Mouse (Mus musculus): ENCODE data around the gene Mylk3. TPM values are rescaled to one million over a fixed set of nuclear protein-coding genes. Genes with fewer than 3 reads are reported as not detected.

Gene Mylk3
- polyA plus RNA-seq, 1 experiment, result 2.8 TPM

DNA sequence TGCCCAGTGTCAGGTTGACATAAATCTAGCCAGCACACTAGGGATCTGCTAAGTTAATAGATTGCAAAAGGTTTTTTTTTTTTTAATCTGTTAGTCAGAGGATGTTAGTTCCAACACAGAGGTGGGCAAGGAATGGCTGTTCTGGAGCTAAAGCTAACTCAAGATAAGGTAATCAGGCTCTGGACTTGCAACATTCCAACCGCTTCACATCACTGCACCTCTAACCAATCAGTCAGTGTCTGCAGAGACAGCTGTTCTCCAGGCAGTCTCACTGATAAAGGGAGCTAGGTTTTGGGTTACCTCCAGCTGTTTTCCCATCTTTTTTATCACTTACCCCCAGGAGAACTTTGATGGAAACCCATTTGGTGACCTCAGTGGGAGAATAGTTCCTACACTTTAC, 5.3 kb upstream of the Mylk3 start:
- no peak for DNase-seq (ENCODE audit: extremely low spot score in 1 of 2, low spot score in 1 of 2)

DNA sequence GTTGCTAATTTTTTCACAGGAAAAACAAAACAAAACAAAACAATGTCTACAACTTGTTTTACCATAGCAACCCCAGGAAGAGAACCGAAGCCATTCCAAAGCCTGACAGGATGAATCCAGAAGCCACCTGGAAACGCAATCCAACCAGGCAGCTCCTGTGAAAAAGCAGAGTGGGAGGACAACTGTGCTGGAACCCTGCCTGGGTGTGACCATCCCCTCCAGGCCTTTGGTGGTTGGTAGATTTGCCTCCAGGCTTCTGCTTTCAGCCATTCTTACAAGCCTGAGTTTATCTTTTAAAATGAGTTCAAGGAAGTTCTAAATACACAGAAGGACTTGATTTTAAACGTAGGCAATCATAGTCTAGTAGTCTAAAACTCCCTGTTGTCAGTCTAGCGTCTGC, 4.2 kb downstream of the Mylk3 start:
- DNase-seq (ENCODE audit: extremely low spot score in 1 of 2, low spot score in 1 of 2), result peak in 1 of 2 experiments; percentile 36

DNA sequence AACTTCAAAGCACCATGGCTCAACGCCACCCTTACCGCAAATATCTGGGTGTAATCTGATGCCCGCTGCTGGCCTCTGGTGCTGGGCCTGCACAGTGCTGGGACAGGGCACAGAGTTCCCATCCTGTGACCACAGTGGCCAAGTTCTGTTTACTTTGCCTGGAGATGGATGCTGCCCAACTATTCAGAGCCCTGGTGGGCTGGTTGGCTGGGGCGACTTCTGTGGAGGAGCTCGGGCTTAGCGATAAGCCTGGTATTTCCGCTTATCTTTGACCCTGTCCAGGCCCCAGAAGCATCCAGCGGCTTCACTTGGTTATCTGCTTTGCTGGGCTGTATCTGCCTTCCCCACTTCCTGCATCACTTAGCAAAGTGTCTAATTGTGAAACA, 5.3 kb downstream of the Mylk3 start:
- no peak for DNase-seq (ENCODE audit: extremely low spot score in 1 of 2, low spot score in 1 of 2)

DNA sequence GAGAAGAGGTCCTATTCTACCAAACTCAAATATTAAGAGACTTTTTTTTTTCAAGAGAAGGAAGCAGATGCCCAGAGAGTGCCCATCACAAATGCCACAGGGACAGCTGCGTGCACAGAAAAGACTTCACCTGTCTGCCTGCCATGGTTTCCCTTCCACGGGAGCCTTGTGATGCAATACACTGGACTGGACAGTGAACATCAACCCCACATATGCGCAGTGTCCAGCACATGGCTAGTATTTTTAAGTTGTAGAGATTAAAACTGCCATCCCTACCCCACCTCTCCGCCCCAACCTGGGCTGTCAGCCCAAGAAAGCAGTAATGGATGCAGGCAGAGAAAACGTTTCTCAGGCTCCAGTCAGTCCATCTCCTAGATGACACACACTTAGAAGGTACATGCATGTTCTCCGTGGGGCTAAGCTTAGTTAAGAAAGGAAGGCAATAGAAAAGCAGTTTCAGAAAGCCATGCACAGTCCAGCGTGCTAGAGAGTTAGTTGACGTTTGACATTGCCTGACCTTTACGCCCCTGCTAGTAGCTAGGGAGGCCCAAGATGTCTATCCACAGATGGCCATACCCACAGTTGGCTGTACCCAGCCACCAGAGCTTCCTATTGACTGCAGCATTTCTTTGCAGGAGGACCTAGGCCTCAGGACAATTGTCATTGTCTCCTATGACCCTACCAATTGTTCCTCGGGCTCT, 5.9 kb downstream of the Mylk3 start:
- no peak for DNase-seq (ENCODE audit: extremely low spot score in 1 of 2, low spot score in 1 of 2)

DNA sequence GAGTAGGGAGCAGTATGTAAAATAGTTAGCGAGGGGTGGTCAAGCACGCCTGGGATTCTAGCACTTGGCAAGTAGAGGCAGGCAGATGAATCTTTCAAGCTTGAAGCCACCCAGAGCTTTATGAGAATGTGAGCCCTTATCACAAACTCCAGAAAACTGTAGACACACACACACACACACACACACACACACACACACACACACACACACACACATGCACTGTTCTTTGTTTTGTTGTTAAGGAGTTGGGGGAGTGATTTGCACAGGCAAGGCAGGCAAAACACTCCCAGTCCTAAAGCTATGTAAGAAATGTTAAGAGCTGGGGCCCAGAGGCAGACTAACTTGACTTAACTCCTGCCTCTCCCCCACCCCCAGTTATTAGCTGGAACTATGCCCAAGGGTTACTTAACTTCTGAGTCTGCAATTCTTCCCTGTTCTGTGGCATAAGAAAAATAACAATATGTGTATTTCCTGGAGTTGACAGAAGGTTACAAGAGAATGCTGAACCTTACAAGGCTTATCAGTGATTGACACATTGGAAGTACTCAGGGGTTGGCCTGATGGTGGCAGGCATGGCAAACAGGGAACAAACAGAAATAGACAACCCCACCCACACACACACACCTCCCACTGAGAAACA, 6.9 kb downstream of the Mylk3 start:
- DNase-seq (ENCODE audit: extremely low spot score in 1 of 2, low spot score in 1 of 2), result peak in 1 of 2 experiments; percentile 34

DNA sequence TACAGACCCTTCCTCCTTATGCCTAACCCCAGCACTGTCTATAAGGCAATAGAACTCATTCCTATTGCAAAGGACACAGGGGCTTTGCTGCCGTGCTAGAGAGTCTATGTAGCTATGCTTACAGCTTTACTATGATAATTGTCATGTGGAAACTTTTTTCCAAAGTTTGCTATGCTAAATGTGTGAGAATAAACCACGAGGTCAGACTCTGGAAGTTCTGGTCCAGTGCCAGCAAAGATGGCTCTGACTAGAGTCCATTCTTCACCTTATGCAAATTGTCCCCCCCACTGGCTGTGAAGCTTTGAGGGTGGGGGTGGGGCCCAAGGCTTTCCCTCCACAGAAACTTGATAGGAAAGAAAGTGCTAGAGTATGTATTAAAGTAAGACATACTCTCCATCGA, 9.6 kb downstream of the Mylk3 start:
- DNase-seq (ENCODE audit: extremely low spot score in 1 of 2, low spot score in 1 of 2), result no peak

DNA sequence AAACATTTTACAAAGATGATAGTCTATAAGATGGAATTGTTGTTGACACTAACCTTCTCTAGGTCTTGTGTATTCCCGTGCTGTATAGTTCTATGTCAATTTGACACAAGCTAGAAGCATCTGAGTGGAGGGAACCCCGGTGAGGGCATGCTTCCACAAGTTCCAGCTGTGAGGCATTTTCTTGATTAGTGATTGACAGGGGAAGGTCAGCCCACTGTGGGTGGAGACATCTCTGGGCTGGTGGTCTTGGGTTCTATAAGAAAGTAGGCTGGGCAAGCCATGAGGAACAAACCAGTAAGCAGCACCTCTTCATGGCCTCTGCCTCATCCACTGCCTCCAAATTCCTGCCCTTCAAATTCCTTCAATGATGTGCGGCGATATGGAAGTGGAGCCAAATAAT, 11.9 kb downstream of the Mylk3 start:
- DNase-seq (ENCODE audit: extremely low spot score in 1 of 2, low spot score in 1 of 2), result no peak

DNA sequence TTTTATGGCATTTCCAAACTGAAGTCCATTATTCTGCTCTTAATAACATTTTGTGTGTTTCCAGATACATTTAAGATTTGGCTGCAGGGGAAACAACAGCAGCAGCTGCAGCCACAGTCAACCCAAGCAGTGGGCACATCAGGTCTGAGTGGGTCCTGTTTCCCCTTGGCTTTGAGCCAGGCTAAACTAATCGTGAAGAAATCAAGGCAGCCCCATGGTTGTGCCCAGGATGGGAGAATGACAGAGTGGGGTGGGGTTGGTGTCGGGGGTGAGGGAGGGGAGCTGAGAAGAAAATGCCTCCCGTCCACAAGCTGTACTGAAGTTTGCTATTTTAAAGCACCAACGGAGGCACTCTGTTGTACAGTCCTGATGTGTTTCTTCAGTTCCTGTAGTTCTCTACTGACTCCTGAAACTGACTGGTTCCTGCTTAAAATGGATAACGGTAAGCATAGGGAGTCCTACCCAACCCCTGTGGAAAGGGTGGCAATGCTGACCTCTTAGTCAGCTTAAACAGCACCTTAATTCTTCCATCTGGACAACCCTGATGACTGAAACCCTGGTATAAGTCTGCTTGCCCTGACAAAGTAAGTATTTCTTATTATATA, 12.6 kb downstream of the Mylk3 start:
- DNase-seq (ENCODE audit: extremely low spot score in 1 of 2, low spot score in 1 of 2), result no peak

DNA sequence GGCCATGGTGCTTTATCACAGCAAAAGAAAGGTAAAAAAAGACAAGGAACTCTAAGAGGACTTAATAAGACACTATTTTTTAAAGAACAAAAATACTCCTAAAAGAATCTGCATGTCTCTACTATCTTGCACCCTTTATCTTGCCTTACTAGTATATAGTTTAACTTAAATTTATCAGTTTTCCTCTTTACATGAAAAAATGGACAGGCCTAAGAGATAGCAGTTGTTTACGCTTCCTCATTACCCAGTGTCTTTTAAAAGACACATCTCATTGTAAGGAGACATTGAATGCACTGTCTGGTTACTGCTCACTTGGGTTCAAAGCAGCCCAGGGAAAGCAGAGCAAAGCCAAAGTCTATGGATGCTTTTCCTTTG, 13.7 kb downstream of the Mylk3 start:
- DNase-seq (ENCODE audit: extremely low spot score in 1 of 2, low spot score in 1 of 2), result no peak

DNA sequence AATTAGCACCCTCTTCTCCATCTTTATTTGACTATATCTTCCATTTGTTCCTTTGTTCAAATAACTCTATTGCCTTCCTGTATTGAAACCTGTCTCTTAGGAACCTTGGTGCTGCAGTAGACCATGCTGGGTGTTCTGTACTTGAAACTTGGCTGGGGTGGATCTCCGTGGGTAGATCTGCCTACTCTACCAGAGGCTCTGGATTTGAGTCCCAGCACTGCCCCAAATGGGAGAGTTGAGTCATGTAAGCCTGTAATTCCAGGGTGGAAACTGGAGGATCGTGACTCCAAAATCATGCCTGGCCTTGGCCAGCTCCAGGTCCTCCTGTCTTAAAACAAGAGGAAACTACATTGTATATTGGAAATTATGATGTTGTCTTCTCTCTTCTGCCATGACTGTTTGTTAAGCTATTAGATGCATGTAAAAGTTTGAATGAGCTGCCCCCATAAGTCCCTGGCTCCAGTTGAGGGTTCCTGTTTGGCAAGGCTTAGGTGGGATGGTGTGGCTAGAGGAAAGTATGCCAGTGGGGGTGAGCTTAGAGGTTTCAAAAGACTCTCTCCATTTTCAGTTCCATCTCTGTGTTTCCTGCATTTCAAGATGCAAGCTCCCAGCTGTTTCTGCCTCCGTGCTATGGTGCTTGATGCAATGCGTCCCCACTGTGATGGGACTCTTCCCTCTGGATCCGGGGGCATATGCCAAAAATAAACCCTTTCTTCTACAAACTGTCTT, 14.2 kb downstream of the Mylk3 start:
- peak in 1 of 2 experiments; percentile 43 for DNase-seq (ENCODE audit: extremely low spot score in 1 of 2, low spot score in 1 of 2)

DNA sequence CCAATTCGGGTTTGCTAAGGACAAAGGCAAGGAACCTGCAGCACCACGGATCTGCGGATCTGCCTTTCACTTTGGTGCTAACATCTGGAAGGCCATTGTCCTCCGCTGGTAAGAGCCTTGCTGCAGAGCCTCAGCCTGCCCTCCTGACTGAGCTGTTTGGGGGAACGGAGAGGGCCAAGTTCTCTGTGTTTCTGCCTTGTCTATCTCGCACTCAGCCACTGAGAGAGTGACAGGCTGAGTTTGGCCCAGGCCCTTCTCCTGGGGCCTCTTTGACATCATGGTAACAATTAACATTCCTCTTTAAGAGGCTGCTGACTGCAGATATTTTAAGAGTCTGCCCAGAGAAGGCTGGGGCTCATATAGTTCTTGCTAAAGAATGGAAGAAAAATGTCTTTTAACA, 21.0 kb downstream of the Mylk3 start:
- DNase-seq (ENCODE audit: extremely low spot score in 1 of 2, low spot score in 1 of 2), result no peak

DNA sequence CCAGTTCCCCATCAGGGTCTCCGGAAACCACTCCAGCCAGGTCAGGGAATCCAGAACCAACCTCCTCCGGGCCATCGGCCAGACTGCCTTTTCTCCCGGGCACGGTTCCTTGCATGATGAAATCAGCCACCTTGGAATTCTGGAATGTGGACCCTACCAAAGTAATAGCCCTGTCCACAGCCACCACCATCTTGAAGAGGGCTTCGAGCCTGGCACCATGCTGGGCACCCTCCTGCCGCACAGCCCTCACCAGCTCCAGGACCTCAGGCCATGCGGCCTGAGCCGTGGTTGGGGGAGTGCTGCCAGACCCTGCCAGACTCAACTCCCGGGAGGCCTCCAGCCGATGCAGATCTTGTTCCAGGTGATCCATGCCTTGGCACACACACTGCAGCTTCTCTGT, 21.5 kb downstream of the Mylk3 start:
- DNase-seq (ENCODE audit: extremely low spot score in 1 of 2, low spot score in 1 of 2), result no peak

DNA sequence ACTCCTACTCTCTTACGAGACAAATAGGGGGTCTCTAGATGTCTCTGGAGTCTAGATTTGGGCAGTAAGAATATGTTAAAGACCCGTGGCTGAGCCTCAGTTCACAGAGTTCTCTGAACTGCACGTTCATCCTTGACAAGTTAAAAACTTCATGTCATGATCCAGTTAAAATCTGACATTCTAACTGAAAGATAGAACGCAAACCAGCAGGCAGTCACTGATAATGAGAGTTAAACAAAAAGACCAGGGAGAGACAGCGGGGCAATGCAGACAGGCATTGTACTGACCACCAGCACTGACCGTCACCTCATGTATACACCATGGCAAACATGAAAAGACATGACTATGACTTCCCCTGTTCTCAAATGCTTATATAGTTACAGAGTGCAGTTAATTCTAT, 22.7 kb downstream of the Mylk3 start:
- DNase-seq (ENCODE audit: extremely low spot score in 1 of 2, low spot score in 1 of 2), result no peak

DNA sequence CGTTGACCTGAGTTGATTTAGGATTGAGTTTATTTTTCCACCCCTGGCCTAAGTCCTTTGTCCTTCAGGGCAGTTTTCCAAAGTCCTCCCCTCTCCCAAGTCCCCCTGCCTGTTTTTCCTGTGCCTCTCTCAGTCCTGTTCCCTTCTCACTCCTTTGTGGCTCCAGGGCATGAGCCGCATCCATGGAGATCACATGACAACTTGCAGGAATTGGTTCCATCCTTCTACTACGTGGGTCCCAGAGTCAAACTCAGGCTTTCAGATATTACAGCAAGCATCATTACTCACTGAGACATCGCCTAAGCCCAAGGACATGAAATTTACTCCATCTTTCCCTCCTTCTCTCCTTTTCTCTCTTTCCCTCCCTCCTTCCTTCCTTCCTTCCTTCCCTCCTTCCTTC, 23.9 kb downstream of the Mylk3 start:
- DNase-seq (ENCODE audit: extremely low spot score in 1 of 2, low spot score in 1 of 2), result no peak

DNA sequence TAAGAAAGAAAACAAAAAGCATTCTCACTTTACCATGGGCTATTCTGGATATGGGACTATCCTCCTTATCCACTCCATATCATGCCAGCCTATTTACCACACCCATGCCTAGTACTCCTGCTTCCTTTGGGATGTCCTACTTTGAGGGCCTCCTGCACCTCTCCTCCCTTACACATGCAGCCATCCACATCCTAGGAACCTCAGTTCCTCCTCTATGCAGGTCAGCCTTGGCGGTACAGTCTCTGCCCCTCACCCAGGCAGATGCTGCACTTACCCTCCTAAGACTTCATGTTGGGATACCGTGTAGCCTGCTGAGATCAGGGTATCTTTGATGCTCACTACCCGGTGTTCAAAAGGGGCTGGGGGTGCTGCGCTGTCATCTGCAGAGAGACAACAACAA, 32.9 kb downstream of the Mylk3 start:
- DNase-seq (ENCODE audit: extremely low spot score in 1 of 2, low spot score in 1 of 2), result no peak

DNA sequence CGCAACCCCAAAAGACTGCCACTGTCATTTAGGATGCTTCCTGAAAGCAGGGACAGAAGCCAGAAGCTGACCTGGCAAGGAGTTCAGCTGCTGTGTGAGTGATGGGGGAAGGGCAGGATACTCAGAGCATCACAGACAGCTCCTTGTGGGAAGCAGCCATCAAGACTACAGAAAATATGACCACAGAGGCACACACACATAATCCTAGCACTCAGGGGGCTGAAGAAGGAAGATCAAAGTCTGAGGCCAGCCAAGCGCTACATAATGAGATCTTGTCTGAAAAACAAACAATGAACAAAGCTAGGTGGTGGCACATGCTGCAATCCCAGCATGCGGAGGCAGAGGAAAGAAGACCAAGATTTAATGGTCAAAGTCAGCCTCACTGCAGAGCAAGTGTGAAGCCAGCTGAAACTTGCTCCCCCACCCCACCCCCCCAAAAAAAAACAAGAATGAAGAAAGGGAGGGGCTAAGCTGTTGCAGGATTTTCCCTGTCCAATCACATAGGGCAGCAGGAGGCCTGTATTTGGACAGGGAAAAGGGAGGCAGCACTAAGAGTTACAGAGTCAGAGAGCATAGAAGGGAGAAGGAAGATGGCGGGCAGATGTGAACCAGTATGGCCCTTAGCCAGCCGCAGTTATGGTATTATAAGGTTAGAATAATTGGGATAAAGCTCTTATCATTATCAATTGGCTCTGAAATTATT, 46.1 kb downstream of the Mylk3 start:
- no peak for DNase-seq (ENCODE audit: extremely low spot score in 1 of 2, low spot score in 1 of 2)

DNA sequence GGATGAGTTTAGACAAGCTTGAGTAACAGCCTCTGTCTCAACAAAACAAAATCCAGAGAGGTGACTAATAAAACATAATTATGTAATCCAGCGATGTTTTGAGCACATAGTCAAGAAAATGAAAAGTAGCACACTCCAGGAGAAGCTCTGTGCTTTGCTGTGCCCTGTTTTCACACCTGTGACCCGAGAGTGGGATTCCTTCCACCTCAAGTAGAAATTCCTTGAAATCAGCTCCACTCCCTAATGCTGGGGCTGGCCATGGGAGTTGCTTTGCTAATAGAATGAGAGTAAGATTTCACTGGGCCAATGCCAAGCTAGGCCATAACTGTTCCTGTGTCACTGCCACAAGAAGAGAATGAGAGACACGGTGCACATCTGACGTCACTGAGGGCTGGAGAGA, 48.5 kb downstream of the Mylk3 start:
- no peak for DNase-seq (ENCODE audit: extremely low spot score in 1 of 2, low spot score in 1 of 2)

DNA sequence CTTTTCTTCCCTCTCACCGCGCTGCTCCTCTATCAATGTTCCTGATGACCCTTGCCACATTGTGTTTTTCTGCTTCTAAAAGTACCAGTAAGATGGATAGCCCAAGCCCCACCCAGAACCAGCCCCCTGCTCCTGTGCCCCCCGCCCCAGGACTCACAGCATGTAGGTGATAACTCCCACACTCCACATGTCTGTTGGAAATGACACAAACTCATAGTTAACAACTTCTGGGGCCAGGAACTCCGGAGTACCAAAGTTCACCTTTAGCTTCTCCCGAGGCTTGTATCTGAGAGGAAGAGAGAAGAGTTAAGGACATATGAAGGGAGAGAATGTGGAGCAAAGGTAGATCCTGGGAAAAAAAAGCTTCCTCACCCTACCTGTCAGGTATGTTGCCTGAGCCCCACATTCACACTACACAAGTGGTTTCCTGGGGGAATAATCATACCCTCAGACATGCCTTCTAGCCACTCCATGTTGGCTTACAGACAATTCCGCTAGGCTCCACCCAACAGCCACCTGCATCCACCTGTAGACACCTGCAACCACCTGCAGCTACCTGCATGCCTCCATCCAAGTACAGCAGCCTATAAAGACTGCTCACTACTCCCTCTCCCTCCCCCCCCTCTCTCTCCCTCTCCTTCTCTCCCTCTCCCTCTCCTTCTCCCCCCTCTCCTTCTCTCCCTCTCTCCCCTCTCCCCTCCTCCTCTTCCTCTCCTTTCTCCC, 49.8 kb downstream of the Mylk3 start:
- no peak for DNase-seq (ENCODE audit: extremely low spot score in 1 of 2, low spot score in 1 of 2)

DNA sequence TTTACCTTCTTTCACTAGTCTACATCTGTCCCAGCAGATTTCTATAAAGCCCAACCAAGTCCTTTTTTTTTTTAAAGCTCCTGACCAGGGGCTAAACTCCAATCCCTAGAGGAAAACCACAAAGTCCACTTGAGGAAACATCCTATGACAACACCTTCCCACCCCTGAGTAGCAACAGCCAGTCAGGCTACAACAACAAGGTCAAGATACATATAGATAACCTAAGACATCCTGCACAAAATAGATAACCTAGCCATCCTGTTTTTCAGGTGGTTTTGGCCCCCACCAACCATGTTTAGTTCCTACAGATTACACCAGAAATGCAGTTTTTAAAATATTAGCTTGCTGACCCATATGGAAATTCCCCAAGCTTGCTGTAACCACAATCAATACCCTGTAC, 51.0 kb downstream of the Mylk3 start:
- no peak for DNase-seq (ENCODE audit: extremely low spot score in 1 of 2, low spot score in 1 of 2)

DNA sequence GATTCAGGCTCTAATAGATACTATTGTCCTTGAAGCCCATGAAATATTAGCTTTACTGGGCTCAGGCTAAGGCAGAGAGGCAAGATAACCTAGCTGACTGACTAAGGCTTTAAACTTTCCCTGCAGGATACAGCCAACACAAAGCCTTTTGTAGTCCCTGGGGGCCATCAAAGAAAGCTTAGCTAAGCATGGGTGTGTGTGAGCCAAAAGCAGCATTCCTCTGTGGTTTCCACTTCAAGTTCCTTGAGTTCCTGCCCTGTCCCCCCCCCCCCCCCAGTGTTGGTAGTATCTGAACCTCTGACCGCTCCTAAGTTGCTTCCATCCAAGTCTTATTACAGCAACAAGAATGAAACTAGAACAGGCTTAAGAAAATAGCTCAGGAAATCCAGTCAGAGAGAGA, 56.6 kb downstream of the Mylk3 start:
- DNase-seq (ENCODE audit: extremely low spot score in 1 of 2, low spot score in 1 of 2), result no peak

Measured in frontal cortex, adult 2 months (tissue).